Mouse (Mus musculus) skeletal muscle tissue, adult 2 months (tissue): ENCODE results near the gene Nudt21.

Experiments used
- DNase-seq: peaks from one replicate; pipeline ENCODE4 v3.0.0-alpha.2; 2012; ENCODE audit warnings: low read depth, low spot score

Nudt21 gene

DNA sequence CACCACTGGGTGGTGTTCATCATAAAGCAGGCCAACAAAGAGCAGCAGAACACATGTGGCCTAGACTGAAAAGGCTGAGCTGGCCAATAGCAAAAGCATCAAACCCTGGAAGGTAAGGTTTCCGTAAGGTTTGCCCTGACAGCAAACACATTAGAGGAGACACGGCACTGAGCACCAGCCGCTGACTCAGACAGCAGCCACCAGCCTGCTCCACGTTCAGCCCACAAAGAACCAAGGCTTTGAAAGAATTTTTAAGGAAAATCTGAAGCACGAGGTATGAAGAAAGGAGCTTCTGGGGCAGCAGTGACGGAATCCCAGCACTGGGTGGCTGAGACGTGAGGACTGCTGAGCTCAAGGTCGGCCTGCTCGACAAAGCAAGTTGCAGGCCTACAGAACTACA lies 32.7 kb downstream of the Nudt21 start:
- DNase-seq, result no peak

DNA sequence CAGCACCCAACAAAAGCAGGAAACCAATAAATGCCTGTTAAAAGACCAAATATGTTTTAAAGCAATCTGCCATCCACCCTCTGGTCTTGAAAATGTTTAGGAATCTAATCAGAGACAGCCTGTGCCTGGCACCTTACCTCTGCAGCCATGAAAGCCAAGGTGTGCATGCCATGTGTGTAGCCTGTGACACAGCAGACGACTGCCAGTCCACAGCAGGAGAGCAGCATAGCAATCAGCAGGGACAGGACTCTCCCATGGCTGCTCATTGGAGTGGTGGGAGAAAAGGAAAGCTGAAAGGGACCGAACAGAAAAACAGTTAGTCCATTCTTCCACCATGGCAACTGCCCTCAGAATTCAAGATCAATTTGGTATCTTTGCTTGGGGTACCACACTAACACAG lies 37.9 kb downstream of the Nudt21 start:
- no peak for DNase-seq

DNA sequence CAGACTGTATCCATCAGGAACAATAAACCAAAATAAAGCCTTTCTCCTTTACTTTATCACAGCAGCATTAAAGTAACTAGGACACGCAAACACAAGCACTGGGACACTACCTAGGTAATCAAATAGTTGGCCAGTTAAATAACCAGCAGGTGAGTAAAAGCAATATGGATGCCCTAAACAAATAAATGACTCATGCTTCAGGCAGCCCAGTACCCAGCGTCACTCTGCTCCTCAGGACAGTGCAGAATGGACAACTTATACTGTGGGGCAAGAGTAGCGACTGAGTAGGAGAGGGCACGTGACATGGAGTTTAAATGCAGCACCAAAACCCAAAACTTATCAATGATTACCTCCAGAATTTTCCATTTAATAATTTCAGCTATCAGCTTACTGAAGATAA lies 47.1 kb downstream of the Nudt21 start:
- no peak for DNase-seq

DNA sequence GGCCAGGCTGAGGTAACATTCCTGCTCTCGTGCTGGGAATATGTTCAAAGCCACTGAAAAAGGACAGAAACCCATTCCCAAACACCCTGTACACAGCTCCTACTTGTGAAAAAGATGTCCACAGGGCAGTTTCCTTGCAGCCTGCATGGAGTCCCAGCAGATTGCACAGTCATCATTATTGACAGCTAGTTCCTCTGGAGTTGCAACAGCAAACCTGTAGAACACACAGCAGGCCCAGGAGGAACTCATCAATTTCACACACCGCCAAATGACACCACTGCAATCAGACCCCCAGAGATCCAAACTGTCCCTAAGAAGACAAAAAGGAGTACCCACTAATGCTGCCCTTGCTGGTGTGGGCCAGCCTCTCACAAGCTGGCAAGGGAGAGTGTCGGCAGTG lies 52.1 kb downstream of the Nudt21 start:
- no peak for DNase-seq

DNA sequence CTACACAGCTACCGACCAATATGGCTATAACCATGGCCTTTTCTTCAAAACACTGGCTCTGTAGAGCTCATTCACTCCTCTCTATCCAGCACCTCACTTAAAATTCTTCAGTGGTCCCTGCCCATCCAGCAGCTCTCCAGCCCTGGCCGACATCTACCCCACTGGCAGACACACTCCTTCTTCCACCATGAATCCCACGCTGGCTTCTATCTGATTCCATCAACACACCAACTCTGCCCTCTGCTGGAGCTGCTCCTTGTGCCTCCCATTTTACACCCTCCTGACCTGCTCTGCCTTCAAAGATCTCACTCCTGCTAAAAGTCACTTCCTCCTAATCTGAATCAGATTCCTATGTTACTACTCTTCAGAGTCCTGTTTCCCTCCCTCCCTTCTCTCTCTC lies 53.0 kb downstream of the Nudt21 start:
- DNase-seq, result no peak

DNA sequence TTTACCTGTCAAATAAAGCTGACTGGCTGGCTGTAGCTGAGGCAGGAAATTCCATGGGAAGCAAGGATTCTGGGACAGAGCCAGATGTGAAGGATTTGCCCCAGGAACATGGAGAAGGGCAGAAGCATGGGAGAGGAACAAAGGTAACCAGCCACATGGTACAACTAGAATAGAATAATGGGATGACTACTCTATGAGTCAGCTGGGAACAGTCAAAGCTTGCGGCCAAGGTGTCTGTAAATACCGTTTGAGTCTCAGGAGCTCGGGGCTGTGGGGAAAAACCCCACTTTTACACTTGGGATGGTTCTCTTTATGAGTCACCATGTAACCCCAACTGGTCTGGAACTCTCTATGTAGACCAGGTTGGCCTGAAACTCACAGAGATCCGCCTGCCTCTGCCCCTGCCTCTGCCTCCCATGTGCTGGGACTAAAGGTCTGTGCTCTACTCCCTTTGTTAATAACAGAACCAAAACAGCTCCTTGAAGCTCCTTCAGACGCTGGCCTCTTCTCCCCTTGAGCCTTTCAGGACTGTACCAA lies 55.1 kb downstream of the Nudt21 start:
- no peak for DNase-seq

DNA sequence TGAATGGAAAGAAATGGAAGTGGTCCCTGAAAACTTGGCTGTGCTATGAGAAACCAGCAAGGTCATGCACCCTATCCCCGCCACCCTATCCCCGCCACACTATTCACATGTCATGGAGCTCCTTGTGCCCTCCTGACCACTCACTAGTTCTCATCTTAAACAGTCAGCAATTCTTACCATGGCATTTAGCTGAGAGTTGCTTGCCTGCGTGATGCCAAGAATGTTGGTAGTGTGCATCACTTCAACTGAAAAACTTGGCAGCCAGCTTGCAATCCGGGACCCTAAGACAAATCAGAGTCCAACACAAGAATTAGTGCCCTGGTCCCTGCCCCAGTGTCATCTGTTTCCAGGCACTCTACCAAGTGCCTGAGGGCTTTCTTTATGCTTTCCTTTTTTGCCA lies 56.7 kb downstream of the Nudt21 start:
- no peak for DNase-seq

DNA sequence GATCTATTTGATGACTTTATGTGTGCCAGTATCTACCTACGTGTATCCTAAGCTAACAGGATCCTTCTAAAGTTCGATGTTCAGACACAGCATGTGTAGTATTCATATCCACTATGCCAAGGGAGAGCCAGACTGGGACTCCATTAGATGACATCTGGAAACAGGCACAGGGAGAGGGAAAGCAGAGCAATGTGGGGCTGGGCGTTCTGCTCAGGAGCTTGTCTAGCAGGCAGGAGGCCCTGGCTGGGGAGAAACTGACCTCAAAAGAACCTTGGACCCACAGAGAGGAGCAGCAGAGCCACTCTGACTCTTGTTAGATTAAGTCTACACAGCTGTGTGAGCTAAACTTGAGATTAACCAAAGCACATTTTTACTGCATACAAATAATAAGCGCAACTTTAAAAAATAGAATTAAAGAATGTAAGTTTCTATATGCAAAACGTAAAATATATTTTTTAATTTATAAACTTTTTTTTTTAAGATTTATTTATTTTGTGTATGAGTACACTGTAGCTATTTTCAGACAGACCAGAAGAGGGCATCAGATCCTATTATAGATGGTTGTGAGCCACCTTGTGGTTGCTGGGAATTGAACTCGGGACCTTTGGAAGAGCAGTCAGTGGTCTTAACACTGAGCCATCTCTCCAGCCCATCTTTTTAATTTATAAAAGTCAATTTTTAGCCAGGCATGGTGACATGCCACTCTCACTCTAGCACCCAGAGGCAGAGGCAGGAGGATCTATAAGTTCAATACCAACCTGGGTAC lies 60.2 kb downstream of the Nudt21 start:
- DNase-seq, result no peak

DNA sequence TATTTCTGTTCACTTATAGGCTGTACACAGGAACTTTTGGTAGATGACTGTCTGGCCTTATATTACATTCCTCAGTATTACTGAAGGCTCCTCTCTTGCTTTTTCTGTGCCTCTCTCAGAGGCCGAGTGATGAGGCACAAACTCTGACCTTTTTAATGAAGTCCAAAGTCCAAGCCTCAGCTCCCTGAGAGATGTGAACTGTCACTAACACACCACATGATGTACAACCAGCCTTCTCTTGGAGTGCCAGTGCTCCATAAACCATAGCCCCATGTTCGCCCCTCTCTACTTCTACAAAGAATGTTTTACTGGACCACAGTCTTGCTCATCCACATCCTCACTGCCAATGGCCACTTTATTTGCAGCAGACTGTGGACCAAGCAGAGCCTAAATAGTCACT lies 61.5 kb downstream of the Nudt21 start:
- no peak for DNase-seq

DNA sequence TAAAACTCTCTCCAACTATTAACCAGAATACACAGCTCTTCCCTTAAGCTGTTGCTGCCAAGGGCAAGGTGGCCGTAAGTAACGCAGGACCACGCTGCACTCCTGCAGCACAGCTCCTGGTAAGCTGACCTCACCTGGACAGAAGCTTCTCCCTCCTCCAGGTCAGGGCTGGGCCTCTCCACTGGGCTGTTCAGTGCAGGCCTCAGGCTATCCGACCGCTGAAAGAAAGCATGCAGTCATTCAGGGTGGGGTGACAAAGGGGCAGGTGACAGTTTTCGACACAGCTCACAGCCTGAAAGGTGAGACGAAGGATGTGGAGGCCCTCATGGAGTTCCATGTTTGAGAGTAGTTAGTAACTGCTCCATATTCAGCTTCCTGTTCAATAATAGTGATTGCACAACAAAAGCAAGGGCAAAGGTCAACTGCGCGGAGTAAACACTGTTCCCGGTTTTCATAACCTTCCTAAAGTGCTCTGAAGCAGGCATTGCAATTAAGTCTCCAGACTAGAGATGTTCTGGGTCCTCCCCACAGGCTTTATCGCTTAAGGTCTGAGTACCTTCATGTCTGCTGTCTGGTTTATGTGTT lies 62.1 kb downstream of the Nudt21 start:
- no peak for DNase-seq

DNA sequence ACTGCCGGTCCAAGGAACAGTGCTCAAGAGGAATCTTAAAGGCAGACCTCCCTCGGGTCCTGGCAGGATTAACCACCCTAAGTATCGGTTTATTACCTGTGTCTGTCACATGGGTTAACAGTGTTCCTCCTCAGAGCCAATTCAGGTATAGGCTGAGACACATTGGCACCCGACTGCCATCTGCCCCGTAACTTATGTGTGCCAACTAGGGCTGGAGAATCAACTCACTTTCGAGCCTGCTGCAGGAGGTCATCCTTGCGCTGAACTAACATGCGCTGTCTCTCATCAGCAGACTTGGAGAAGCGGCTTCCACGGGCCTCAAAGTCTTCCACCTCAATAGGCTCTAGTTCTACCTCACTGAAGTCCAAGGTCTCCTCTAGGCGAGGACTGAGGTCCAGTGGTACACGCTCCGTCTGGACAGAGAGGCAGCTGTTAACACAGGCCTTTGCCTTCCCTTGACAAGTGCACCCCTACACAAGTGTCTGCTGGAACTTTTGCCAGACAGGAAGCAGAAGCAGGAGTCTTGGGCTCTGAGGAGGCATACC lies 62.9 kb downstream of the Nudt21 start:
- no peak for DNase-seq

DNA sequence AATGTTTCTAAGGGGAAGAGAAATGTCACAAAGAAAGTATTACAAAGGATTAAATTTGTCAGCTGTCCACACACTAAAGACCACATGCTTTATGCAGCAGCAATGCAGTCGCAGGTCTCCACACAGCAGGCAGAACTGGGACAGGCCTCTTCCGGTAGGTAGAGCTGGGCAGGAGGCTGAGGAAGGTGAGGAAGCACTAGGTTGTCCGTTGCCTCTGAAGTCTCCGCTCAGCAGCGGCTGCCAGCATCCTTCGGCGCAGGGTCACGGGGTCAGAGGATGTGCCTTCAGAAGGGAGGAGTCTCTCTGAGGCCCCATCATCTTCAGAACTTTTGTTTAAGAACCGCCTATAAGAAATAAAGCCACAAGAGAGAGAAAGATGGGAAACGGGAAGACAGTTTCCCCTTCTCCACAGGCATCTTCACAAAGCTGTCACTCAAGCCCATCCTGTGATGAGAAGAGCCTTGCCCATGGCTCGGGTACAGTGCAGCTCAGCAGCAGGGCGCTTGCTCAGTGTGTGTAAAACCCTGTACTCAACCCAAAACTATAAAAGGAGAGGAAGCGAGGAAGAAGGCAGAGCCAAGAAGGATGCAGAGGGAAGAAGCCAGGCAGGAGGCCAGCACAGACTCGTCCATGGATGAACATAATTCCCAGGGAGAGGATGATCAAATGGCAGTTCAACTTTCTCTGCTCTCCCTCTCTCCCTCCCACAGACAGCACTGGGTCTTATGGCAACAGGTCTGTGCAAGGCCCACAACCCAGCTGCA lies 63.7 kb downstream of the Nudt21 start:
- no peak for DNase-seq

DNA sequence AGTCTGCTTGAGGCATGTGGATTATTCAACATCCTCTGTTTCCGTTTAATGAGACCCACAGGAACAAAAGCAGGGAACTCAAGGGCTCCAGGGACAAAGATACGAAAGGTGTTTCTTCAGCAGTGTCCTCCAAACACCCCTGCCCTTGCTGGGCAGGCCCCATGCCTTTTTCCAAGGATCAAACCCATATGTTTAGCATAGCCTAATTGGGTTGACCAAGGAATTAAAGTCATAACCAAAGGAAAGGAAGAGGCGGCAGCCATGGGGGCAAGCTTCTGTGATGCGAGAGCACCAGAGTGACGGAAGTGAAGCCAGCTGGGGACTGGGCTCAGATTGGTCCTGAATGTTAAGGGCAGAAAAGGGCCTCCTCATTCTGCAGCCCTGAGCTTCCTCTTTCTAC lies 64.6 kb downstream of the Nudt21 start:
- no peak for DNase-seq

DNA sequence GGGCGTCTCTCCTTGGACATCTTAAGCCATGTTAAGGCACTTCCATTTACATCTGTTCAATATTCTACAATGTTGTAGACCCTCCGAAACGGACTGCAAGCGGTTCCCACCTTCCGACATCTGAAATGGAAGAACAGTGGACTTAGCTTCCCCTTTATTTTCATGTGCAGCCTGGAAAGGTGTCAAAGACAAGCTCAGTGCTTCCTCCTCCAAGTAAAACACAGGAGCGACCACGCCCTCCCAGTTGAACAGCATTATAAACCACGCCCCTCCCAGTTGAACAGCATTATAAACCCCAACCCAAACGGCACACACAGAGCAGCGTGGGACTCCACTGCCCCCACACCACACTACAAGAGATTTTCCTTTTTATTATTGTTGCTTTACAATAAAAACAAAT lies 65.4 kb downstream of the Nudt21 start:
- DNase-seq, result no peak

DNA sequence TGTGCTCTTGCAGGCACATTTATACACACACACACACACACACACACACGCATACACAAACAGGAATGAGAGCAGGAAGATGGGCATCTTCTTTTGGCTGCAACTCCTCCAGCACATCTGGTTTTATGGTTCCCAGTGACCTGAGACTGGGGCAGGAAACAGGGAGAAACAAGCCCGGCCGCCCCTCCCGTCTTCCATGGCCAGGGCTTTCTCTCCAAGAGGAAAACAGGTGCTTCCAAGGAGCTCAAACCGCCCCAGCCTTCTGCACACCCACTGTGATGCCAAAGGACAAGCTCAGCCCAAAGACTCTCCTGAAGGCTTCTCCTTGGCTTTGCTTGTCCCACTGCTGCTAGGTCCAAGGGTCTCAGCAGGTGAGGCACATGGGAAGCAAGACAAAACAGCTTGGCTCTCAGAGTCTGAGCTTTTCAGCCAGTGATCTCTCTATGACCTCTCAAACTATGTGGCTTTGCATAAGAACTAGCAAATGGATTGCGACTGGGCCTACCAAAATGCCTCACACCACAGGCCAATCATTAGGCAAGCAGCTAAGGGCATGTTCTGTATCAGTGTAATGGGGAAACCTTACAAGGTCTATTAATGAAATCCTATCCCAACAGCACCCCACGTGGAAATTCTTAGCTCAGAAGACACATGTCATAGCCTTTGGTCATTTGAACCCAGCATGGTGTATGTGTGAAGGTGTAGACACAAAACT lies 67.0 kb downstream of the Nudt21 start:
- no peak for DNase-seq

DNA sequence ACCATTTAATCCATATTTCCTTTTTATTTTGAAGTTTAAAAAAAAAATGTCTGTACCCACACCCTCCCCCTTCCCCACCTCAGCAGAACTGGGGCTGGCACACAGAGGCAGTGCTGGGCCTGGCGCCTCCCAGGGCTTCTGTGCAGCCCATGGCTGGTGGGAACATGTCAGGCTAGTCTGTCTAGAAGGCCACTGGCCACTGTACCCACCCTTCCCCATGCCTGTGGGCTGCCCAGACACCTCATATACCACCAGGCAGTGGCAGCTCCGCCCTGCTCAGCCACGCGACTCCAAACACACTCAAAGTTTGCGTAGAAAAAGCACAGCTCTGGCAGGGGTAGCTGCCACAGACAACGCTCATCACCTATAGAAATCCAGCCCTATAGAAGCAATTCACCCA lies 68.5 kb downstream of the Nudt21 start:
- DNase-seq, result no peak
